Mouse (Mus musculus) thymus, postnatal 25 days (tissue): ENCODE results near the gene Htra1.

Source experiments
- DNase-seq: peaks from one replicate; pipeline ENCODE4 v3.0.0; 2022

Gene Htra1

GRCm38 (mm10) chr7:131024807-131025206 is 88.9 kb downstream of the Htra1 start:
- no peak for DNase-seq

- no peak for DNase-seq
Measured at GRCm38 (mm10) chr7:131027557-131027956, 91.6 kb downstream of the Htra1 start.

- DNase-seq, result no peak
Measured at GRCm38 (mm10) chr7:131031755-131032154, 95.8 kb downstream of the Htra1 start, which contains the start of gene Dmbt1. Dmbt1 (plus strand) TSS chr7:131032053.
